Mouse (Mus musculus) MEL-GATA-1-ER (cell line): ENCODE data around the gene Apol7a.

Experiments
- DNase-seq: peaks from one replicate; pipeline ENCODE4 v3.0.0-alpha.2; 2012; ENCODE audit warnings: low read depth; ENCODE audit errors: extremely low read depth

Gene Apol7a

DNA sequence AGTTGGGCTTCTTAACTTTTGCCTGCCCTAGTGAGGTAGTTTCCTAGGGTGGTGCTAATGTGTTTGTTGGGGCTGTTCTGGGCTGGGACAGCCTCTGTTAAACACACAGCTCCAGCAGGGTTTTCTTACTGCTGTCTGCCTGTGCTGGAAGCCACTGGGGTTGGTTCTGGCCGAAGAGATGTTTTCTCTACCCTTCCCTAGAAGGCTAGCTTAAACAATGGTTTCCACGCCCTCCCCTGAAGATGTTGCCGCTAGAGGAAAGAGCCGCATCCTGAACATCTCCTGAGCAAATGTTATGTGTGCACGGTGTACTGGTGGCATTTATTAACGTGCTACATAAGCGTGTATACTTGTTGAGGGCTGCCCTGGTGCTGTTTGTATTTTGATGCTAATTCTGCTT lies 50.8 kb downstream of the Apol7a start:
- no peak for DNase-seq

DNA sequence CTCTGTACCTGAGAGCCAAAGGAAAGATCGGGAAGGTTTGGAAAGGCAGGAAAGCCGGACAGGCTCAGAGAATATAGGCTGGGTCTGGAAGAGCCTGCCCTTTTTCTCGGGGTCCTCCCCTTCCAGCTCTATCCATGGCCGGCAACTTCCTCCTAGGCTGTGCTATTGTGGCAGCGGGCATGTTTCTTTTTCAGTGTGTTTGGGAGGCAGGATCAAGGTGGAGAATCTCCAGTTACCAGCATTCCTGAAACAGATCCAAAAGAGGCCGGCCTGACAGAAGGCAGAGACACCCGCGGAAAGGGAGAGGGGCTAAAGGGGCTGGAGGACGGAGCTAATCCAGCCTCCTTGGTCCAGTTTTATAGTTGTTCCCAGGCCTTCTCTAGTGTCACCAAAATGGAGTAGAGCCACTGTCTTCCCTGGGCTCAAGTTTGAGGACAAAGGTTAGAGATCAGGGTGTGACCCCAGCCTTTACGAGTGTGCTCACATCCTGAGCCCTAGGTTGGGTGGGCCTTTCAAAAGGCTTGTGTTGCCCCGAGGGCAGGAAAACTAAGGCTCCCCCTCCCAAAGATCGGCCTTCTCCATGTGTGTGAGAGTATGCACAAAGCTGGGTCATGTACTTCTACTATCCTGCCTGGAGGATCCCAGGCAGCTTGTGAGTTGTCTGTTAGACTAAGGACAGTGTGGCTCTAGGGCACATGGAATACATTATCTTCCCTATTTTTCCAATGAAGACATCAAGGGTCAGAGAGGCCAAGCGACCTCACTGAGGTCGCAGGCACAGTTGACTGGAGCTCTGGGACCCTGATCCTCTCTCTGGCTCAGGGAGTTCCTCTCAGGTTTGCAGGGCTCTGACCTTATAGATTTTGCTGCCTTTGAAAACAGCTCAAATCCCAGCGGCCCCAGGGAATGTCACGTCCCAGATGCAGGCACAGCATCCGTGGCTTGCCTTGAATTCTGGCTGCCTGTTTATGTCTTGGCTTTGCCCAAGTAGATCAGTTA lies 54.5 kb downstream of the Apol7a start:
- no peak for DNase-seq

DNA sequence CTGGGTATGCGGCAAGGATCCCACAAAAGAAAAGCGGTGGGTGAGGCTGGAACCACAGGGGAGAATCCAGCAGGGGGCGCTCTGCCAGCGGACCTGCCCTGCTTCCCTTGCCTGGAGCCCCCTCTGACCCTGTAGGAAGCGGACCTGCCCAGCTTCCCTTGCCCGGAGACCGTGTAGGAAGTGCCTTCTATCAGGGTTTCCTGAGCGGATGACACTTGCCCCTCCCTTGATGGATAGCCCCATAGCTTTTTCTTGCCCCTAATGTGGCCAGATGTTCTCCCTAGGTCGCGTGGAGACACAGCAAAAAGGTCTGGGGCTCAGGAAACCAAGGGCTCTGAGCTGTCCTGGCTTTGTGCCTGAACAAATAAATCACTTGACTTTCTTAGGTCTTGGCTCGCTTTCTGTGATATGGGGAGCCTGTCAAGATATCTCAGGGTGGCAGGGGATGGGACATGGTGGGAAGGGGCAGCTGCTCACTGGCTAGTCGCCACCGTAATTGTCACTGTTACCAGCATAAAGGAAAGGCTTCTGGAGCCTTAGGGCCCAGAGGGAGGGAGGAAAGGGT lies 55.3 kb downstream of the Apol7a start:
- DNase-seq, result no peak

DNA sequence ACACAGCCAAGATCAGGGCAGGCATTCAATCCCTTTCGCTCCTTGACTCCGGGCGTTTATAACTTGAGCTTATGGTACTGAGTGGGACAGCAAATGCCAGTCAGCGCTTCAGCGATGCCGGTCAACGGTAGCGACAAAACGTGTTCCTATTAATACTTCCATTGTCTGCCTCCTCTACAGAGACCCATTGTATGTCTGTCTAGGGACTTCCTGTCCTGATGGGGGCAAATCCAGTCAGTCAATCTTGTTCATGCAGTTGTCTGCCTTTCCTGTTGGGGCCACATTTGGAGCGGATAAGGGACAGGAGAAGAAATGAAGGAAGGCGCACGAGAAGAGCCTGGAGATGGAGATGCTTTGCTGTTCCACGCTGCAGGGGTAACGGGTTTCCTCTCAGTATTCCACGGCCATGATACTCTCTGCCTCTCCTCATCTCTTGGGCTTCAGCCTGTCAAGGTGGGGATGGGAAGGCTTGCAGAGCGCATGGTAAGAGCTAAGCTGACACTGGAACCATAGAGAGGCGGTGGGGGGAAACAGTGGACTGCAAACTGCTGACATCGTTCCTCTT lies 55.9 kb downstream of the Apol7a start:
- DNase-seq, result no peak

DNA sequence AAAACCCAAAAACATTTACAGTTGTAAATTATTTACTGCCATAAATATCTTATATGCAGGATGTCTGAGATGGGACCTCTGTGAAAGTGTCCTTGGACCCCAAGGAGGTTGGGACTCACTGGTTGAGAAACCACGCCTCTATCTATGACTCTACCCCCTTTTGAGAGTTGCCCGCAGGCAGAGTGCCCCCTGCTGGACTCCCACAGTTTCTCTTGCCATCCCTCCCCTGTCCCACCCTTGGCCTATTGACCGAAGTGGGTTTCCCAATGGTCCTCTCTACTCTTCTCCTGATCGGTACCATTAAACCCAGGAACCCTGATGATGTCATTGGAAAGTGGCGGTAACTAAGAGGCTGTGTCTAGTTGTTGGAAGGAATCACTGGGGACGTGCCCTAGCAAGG lies 56.9 kb downstream of the Apol7a start:
- no peak for DNase-seq

DNA sequence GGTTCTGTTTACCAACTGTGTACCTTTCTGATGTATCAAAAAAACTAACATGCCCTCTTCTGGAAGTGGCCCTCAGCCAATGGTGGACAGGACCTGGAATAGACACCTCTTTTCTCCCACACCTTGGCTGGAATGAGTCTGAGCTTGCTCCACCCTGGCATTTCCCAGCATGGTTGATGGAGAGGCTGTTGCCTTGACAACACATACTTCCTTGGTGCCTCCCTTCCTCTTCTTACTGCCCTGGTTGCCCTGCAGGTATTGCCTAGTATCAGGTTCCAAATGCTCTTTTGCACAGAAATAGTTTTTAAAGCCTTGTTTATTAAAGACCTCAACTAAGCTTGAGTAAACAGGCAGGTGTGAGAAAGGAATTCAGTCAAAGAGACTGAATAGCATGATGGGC lies 58.3 kb downstream of the Apol7a start:
- DNase-seq, result no peak

DNA sequence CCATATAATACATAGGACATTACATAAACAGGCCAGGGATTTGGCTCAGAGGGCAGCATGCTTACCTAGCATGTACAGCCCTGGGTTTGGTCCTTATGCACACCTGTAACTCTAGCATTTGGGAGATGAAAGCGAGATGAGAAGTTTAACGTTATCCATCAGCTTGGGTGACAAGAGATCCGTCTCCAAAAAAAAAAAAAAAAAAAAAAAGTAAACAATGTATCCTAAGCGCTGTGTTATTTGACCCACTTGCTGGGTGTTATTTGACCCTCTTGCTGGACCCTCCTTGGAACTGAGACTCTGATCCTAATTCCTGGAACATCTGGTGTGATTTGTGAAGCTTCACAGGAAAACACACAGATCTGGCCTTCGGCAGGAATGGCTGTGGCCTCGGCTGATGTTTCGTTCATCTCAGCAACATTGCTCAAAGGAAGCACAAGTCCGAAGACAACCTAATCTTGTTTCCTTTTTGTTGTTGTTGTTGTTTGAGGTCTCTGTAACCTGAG lies 59.9 kb downstream of the Apol7a start:
- DNase-seq, result no peak

DNA sequence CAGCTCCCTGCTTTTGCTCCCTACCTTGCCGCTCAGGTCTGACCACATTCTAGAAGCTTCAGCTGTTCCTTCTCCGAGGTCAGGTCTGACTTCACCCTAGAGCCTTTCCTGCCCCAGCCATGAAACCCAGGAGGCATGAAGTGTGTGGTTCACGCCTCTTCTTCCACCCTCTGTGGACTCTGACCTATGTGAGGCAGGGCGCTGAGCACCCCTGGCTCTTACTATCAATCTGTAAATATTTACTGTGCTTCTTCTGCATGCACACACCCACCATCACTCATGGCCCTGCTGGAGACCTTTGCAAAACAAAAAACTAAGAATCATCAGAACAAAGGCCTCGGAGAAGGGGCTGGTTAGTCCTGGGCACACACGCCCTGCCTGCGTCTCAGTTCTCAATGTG lies 60.5 kb downstream of the Apol7a start:
- no peak for DNase-seq
